Mouse (Mus musculus) CH12.LX (cell line): ENCODE measurements around the gene Rbm3.
A peak's percentile ranks its signal among the peaks of the same experiment; 100 is the strongest.

Experiments used
- CTCF ChIP-seq, 2 experiments: IDR thresholded peaks in 1 of 2; conservative IDR thresholded peaks in 1 of 2; 2 replicates each; pipeline ENCODE4 v1.5.1; 2011 to 2012; ENCODE audit warnings: low read depth in 2 of 2, low read length in 2 of 2, improper control_type of control experiment in 1 of 2, inconsistent platforms in 1 of 2, mild to moderate bottlenecking in 1 of 2, moderate library complexity in 1 of 2
- ELF1 ChIP-seq: IDR thresholded peaks from 2 replicates; pipeline ENCODE4 v1.6.1; 2014; ENCODE audit warnings: low read depth, mild to moderate bottlenecking, inconsistent platforms, low read length, improper control_type of control experiment
- EP300 ChIP-seq: IDR thresholded peaks from 2 replicates; pipeline ENCODE4 v1.6.1; 2011; ENCODE audit warnings: low read length, improper control_type of control experiment
- POLR2A ChIP-seq: IDR thresholded peaks from 2 replicates; pipeline ENCODE4 v1.6.1; 2011; ENCODE audit warnings: low read depth, mild to moderate bottlenecking, improper control_type of control experiment, low read length
- POLR2AphosphoS2 ChIP-seq: IDR thresholded peaks from 2 replicates; pipeline ENCODE4 v1.6.1; 2011; ENCODE audit warnings: low read depth, low read length, improper control_type of control experiment
- RCOR1 ChIP-seq: conservative IDR thresholded peaks from 2 replicates; pipeline ENCODE4 v1.6.1; 2012; ENCODE audit warnings: low read depth, mild to moderate bottlenecking, inconsistent platforms, low read length, improper control_type of control experiment
- SIN3A ChIP-seq: IDR thresholded peaks from 2 replicates; pipeline ENCODE4 v1.6.1; 2012; ENCODE audit warnings: low read length, improper control_type of control experiment, inconsistent platforms
- SMC3 ChIP-seq: IDR thresholded peaks from 2 replicates; pipeline ENCODE4 v1.6.1; 2011; ENCODE audit warnings: low read depth, low read length, improper control_type of control experiment
- USF2 ChIP-seq: conservative IDR thresholded peaks from 2 replicates; pipeline ENCODE4 v1.6.1; 2011; ENCODE audit warnings: low read depth, low read length, improper control_type of control experiment
- ZC3H11A ChIP-seq: IDR thresholded peaks from 2 replicates; pipeline ENCODE4 v1.6.1; 2012; ENCODE audit warnings: low read depth, mild to moderate bottlenecking, inconsistent platforms, low read length, improper control_type of control experiment

- TF ChIP-seq CTCF (conservative IDR thresholded peaks at IDR 0.05 in 1 of 2, IDR thresholded peaks at IDR 0.05 in 1 of 2; ENCODE audit: low read depth in 2 of 2, low read length in 2 of 2) (no peak), EP300 (peak; percentile 52), RCOR1 (no peak), ELF1 (no peak), SIN3A (no peak), POLR2A (no peak), SMC3 (no peak), USF2 (no peak), POLR2AphosphoS2 (no peak), ZC3H11A (no peak)
These were observed 40.7 kb downstream of the Rbm3 start for GRCm38 (mm10) chrX:8105019-8105418.
